8 mouse cellular contexts compared by ENCODE assay signal in the genomic region with DNA sequence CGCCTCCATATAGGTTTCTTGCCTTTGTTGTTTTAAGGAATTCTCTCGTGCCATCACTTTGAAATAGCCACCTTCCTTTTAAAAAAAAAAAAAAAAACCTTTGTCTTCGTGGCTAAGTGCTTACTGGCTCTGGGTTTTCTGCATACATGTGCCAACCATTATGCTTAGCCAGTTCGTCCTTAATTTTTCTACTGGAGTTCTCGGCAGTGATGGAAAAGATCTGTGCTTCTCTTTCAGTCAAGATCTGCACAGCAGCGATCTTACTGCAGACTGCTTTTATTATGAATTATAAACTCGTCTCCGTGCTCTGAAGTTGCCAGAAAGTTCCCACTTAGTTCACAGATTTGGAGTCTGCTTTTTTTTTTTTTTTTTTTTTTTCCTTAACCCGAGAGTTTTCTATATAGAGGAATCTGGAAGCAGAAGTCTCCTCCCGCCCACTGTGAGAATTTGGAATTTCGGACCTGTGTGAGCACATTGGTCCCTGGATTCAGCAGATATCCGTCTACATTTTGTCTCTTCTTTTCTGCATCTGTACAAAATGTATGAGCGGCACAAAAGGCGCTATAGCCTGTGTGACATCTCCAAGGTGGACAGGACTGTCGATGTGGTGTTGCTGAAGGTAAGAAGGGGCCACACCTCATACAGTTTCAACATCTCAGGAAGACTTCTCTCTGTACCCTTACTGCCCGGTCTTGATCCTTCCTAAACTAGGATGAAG.
A peak's percentile ranks its signal among the peaks of the same experiment; 100 is the strongest.
DNase-seq lines count a peak whose midpoint lies in the region; ATAC-seq lines count a peak whose summit lies in the region.

No protein-coding gene starts in this region.

- no peak for DNase-seq in heart, embryonic 10.5 days (ENCODE audit: low spot score)
- no peak for DNase-seq in heart, adult 8-10 months (ENCODE audit: low spot score)
- DNase-seq in adipocyte (ENCODE audit: low spot score): peak; percentile 42
- DNase-seq in hindbrain, embryonic 11.5 days (ENCODE audit: low spot score): peak; percentile 13
- DNase-seq in midbrain, embryonic 11.5 days (ENCODE audit: low spot score, missing footprints): no peak
- DNase-seq in urinary bladder, adult 18-20 months (ENCODE audit: low spot score in 2 of 2): no peak
- DNase-seq in c-Kit-positive CD71-positive TER-119-positive erythroid progenitor cells, embryonic 14.5 days (ENCODE audit: low spot score): no peak
- DNase-seq in gastrocnemius, adult 18-20 months (ENCODE audit: low spot score): no peak

- H3K4me3 ChIP-seq in heart, embryonic 10.5 days: peak overlapping the region; percentile 47
- H3K4me3 ChIP-seq in hindbrain, embryonic 11.5 days (ENCODE audit: low read depth, low read length): no peak overlapping the region
- peak overlapping the region; percentile 25; the same call in 1 of the 2 replicates for H3K4me3 ChIP-seq in midbrain, embryonic 11.5 days (ENCODE audit: low read depth, low read length)

- no peaks in the 10 kb centered on the region for H3K27me3 ChIP-seq in heart, embryonic 10.5 days (ENCODE audit: insufficient read depth, poor library complexity, severe bottlenecking)
- no peaks in the 10 kb centered on the region for H3K27me3 ChIP-seq in hindbrain, embryonic 11.5 days (ENCODE audit: control insufficient read depth, insufficient read depth, low read length)
- no peaks in the 10 kb centered on the region for H3K27me3 ChIP-seq in midbrain, embryonic 11.5 days (ENCODE audit: control insufficient read depth, insufficient read depth, low read length)

- no peak overlapping the region for H3K9ac ChIP-seq in hindbrain, embryonic 11.5 days (ENCODE audit: low read depth, low read length)
- H3K9ac ChIP-seq in midbrain, embryonic 11.5 days (ENCODE audit: low read length): peak overlapping the region; percentile 47; the same call in 1 of the 2 replicates

- H3K36me3 ChIP-seq in heart, embryonic 10.5 days: no peaks in the 10 kb centered on the region
- no peaks in the 10 kb centered on the region for H3K36me3 ChIP-seq in hindbrain, embryonic 11.5 days (ENCODE audit: control insufficient read depth, insufficient read depth, low read length)
- no peaks in the 10 kb centered on the region for H3K36me3 ChIP-seq in midbrain, embryonic 11.5 days (ENCODE audit: control insufficient read depth, insufficient read depth, low read length)

- WGBS in heart, embryonic 10.5 days: 53% methylated on average over 16 of the region's 16 CpGs
- WGBS in hindbrain, embryonic 11.5 days: 58% methylated on average over 15 of the region's 16 CpGs
- 49% methylated on average over 16 of the region's 16 CpGs for WGBS in midbrain, embryonic 11.5 days

- H3K9me3 ChIP-seq in heart, embryonic 10.5 days: no peaks in the 10 kb centered on the region
- H3K9me3 ChIP-seq in hindbrain, embryonic 11.5 days (ENCODE audit: control insufficient read depth, low read length): no peaks in the 10 kb centered on the region
- no peaks in the 10 kb centered on the region for H3K9me3 ChIP-seq in midbrain, embryonic 11.5 days (ENCODE audit: control insufficient read depth, low read length)

- peaks cover 39% of the 10 kb centered on the region for H3K4me1 ChIP-seq in heart, embryonic 10.5 days
- H3K4me1 ChIP-seq in hindbrain, embryonic 11.5 days (replicated peaks; ENCODE audit: control insufficient read depth, insufficient read depth, low read length): peaks cover 2% of the 10 kb centered on the region; the same call in 1 of the 2 replicates
- peaks cover 16% of the 10 kb centered on the region; the same call in 1 of the 2 replicates for H3K4me1 ChIP-seq in midbrain, embryonic 11.5 days (ENCODE audit: control insufficient read depth, insufficient read depth, low read length)

- ATAC-seq in hindbrain, embryonic 11.5 days (ENCODE audit: low FRiP score): no peak
- peak; percentile 17; the same call in 1 of the 2 replicates for ATAC-seq in midbrain, embryonic 11.5 days (ENCODE audit: low FRiP score)

- no peak overlapping the region; the same call in 1 of the 2 replicates for H3K27ac ChIP-seq in heart, embryonic 10.5 days
- no peak overlapping the region for H3K27ac ChIP-seq in hindbrain, embryonic 11.5 days (ENCODE audit: low read depth, low read length)
- H3K27ac ChIP-seq in midbrain, embryonic 11.5 days (ENCODE audit: low read depth, low read length): no peak overlapping the region

- peak overlapping the region; percentile 33 for H3K4me2 ChIP-seq in hindbrain, embryonic 11.5 days (replicated peaks; ENCODE audit: low read depth, low read length)
- peak overlapping the region; percentile 48 for H3K4me2 ChIP-seq in midbrain, embryonic 11.5 days

Comparison
In these comparisons a context has a peak if more than half of its experiments do, and no peak if none do; other contexts are left out.
1. DNase-seq: peak in adipocyte (single experiment) and hindbrain, embryonic 11.5 days (single experiment); none in heart, embryonic 10.5 days (single experiment), heart, adult 8-10 months (single experiment), midbrain, embryonic 11.5 days (single experiment), urinary bladder, adult 18-20 months (0 of 2), c-Kit-positive CD71-positive TER-119-positive erythroid progenitor cells, embryonic 14.5 days (single experiment) and gastrocnemius, adult 18-20 months (single experiment).